Mouse (Mus musculus): ENCODE measurements at regions not wholly inside any gene's neighbourhood (a gene's known extent, or its start where the extent isn't known, plus 50 kb on each side); places are given as distances from the start of the nearest gene placed in this dataset.

DNA sequence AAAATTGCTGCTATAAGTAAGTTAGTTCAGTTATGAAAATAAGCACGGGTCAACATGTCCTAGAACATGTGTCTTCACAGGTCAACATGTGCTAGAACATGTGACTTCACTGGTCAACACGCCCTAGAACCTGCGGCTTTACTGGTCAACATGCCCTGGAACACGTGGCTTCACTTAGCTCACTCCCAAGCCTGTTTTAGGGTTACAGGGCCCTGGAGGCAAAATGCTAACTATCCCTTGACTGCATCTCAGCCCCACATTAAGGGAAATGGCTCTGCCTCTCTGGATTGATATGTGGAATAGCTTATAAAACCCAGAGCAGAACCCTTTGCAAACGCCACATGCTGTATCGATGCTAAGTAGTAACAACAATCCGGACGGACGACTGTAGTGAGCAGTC, 67.8 kb downstream of the Nkx6-1 start:
- DNase-seq, result no peak

DNA sequence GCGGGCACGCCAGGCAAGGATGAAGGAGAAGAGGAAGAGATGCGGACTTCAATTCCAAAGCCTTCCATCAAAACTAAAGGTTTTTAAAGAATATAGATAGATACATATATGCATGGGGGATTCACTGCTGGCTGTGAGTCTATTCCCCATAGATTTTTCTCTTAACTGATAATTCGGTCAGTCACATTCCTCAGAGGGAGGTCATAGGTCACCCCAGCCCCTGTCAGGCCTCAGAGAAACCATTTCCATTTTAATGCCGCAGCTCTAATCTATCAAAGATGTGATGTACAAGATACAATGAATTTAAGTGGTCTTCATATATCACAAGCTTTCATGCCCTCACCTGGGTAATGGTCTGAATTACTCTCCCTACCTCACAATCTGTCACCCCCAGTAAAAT, 73.6 kb downstream of the Nkx6-1 start:
- peak; percentile 32 for DNase-seq

DNA sequence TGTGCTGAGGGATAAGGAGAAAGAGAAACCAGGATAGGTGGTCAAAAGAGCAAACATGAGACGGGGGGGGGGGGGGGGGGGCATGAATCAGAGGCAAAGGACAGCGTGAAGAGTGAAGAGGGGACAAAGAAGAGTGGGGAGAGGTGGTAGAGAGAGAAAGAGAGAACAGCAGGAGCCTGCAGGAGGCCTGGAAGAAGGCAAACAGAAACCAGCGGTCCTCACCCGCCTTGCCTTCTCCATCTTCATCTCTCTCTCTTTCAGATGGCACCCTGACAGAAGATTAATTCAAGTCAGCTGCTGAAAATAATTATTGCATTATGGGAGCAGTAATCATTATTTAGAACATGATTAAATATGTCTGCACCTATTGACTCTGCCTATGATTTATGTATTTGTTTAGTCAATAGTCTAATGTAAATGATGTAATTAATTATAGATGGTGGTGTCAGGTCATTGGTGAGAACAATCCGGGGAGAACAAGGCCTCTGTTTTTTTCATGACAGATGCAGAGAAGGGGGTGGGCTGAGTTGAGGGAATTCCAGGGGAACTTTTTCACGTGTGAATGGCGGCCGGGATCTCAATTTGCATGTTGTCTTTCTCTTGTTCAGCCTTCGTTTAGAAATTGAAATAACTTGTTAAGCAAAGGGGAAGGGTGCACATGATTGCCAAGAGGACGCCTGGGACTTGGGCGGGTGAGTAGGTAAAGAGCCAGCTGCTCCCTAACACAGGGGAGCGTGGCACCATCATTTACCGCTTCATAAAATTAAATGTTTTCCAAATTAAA, 74.3 kb downstream of the Nkx6-1 start:
- DNase-seq, result peak; percentile 47

DNA sequence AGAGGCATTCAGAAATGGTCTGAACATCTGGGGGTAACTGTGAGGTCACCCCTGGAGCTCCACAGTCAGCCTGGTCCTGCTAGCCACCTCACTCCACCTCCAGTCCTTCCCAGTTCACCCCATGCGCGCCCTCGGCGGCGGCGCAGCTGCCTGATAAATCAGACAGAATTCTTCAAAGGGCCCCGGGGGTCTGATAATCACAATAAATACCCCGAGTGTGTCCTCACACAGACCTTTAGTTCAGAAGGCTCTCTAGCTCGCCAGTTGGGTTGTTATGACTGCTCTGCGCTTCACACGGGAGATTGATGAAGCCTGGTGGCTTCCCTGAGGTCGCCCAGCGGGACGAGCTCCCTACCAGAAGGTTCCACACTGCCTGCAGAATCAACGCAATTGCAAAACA, 91.8 kb downstream of the Nkx6-1 start:
- DNase-seq, result peak; percentile 34

DNA sequence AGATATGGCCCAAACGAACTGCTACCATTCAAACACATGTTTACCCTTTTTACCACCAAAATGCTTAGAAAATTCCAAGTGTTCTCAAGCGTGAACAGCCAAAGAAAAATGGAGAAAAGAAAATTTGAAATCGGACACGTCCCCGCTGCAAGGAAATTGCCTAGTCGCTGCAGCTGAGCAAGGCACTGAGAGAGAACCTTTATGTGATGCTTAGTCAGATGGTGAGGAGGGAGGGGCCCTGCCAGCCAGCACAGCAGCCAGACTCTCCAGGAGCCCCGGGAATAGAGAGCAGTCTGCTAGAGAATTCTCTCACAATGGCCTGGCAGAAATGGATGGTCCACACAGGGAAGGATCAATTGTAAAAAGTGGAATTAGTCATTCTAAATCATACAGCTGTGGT, 99.0 kb downstream of the Nkx6-1 start:
- DNase-seq, result peak; percentile 46

DNA sequence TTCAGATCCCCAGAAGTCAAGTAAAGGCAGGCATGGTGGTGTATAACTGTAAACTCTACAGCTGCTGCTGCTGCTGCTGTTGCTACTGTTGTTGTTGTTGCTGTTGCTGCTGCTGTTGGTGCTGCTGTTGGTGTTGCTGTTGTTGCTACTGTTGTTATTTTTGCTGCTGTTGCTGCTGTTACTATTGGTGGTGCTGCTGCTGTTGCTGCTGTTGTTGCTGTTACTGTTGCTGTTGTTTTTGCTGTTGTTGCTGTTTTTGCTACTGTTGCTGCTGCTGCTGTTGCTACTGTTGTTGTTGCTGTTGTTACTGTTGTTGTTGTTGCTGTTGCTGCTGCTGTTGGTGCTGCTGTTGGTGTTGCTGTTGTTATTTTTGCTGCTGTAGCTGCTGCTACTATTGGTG, 104.4 kb downstream of the Nkx6-1 start:
- DNase-seq, result no peak

DNA sequence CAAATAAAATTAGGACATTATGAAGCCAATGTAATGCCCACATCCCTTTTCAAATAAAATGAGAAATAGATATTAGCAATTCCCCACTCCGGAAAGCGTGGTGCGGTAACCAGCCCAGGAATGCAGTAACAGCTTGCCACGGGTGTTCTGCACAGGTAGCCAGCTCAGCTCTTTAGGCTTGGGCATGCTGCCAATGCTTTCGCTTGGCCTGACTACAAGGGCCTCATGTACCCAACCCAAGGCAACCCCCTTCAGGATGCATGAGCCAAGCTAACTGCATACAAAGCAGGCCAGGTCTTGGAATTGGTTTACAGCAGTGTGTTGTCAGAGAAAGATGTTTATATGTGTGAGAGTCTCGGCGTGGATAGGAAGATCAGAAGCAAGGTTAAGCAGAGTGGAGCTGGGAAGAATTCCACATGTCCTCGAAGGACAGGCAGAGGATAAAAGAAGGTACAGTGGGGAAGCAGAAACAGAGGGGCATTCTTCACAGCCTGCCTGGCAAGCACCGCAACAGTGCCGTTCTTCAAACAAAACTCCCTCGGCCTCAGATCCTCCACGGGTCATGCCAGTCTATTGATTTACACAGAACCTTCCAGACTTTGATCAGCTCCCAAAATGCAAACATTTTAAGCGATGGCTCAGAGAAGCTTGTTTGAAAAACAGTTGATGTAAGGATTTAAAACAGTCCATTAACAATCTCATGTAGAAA, 106.4 kb downstream of the Nkx6-1 start:
- DNase-seq, result no peak

DNA sequence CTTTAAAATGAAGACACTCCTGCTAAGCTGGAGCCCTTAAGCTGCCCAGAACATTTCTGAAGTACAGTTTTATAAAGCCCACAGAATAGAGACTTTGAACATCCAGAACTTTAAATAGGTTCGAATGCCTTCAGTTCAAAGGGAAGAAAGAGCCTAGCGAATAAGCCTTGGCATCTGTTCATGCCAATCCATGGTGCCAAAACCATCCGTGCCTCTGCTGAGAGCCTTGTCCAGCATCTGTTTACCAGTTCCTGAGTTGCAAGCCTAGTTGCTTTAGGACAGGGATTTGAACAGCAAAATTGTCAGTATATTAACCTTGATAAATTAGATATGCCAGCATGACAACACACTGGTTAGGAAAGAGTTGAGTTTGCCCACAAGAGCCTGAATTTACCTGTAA, 107.6 kb downstream of the Nkx6-1 start:
- no peak for DNase-seq

DNA sequence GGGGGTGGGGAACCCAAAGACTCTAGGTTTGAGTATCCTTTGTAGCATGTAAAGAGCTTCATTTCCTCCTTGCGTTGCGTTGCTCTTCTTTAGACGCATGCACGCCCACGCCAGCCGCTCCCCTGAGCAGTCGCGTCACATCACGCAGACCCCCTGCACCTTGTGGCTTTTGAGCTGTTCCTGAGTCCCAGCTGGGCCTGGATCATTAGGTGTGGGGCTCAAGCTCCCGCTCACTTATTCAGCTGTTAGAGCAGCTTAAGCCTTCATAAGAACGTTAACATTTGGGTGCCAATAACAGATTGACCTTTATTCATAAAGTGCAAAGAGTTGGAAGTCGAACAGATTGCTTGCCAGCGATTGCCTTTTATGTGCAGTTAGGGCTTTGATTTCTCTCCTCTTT, 121.5 kb downstream of the Nkx6-1 start:
- DNase-seq, result no peak

DNA sequence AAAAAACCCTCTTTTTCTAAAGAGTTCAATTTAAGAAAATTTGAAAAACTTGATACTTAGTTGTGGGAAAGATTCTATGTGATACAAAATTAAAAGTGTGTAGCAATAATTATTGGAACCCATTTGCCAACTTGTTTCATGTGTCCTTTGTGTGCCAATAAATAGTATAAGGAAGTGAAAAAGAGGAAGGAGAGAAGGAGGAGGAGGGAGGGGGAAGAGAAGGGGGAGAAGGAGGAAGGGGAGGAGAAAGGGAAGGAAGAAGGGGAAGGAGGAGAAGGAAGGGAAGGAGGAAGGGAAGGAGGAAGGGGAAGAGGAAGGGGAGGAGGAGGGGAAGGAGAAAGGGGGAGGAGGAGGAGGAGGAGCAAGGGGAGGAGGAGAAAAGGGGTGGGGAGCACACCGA, 125.0 kb downstream of the Nkx6-1 start:
- DNase-seq, result no peak

DNA sequence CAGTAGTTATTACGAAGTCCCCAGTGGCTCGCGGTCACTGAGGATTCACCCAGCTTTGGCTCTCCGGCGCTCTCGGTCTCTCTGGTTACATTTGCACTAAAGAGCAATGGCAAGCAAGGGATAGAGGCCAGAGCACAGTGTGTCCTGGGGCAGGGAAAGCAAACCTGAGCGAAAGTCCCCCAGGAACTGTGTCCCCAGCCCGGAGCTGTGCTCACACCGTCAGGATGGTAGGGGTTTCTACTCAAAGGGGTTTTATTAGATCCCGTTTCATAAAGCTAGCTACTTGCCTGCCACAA, 125.6 kb downstream of the Nkx6-1 start:
- DNase-seq, result peak; percentile 32

DNA sequence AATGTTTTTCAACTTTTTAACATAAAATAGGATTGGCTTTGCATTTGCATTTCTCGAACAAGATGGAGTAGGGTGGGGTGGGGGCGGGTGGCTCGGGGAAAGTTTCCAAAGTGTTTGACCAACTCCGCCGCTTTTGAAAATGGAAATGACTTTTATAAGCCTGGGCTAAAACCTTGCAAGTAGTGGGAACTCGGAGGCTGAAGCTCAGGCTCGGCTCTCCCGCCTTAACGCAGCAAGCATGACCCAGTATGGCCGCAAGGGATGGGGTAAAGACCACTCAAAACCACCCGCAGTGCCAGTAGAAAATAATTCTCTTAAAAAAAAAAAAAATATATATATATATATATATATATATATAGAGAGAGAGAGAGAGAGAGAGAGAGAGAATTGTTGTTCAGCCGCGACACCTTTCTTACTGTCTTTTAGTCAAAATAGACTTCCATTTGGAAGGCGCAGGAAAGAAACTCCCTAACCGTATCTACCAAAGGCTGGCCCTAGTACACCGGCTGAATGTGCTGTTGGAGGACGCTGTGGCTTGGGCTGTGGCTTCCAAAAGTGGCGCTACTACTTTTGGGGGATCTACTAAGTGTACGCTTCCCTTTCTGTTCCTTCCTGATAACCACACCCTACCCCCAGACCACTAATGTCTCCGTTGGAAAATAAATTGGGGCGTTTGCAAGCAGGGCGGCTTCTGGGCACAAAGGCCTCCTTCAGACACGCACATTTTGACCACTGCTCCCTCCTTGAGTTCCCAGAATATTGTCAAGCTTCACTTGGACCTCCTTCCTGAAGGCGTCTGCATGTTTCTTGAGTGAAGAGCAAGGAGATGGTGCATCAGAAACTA, 126.2 kb downstream of the Nkx6-1 start:
- peak; percentile 46 for DNase-seq

DNA sequence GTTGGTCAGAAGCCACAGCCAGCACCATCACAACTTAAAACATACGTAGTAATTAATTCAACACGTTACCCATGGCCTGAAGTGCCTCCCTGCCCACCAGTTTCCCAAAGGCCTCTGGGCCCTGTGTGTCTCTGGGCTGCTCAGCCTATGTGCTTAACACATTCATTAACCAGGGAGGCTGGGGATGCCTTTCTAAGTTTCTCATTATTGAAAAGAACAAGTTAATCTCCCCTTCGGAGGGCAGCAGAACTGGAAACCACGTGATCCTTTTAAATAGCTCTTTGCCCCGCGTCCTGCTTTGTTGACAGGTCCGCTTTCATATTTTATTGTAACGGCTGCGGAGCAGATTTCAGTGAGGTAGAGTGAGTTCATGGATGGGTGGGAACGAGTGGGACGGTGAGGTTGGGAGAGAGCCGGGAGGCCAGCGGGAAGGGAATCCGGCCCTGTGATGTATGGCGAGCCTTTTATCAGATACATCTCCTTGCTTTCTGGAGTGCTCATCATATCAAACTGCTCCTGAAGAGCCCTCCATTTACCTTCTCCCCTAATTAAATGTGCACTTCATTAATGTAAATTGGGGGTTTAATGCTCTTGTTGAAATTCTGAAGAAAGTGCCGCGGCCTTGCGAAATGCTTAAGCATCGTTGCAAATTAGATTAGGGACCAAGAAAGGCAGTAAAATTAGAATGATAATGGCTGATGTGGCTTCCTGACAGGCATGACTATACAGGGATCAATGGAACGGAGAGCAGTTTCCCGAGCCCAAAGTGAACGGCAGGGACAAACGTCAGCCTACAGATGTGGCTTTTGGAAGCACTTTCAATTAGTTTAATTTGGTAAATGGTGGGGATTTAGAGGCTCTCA, 127.0 kb downstream of the Nkx6-1 start:
- DNase-seq, result peak; percentile 57

DNA sequence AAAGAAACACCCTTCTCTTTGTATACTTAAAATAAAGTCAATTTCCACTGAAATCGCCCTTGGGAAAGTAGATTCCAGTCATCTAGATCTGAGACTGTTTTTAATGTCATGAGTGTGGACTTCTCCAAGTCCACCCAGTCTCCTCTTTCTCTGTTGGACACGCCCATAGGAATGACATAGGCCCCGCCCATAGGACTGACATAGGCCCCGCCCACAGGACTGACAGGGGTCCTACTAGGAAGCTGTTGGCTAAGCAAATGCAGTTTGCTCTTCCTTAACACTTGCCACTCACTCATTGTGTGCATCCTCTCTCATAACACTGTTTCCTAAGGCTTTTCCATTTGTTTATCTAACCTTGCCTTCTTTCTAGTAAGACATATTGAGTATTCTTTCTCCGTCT, 129.3 kb downstream of the Nkx6-1 start:
- DNase-seq, result no peak

DNA sequence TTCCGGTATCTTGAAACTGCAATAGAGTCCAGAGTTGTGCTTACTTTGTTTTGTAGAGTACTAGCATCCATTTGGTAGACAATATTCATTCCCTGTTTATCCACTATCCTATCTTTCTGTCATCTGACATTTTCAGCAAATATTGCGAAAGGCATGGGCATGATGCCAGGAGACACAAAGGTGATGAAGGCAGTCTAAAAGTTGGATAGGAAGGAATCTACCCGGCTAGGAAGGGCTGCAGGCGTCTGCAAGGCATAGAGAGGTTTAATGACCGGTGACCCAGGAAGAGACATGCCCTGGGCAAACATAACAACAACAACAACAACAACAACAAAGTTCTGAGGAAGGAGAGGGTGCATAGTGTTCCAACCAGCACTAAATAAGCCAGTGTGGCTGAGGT, 139.4 kb downstream of the Nkx6-1 start:
- DNase-seq, result no peak

DNA sequence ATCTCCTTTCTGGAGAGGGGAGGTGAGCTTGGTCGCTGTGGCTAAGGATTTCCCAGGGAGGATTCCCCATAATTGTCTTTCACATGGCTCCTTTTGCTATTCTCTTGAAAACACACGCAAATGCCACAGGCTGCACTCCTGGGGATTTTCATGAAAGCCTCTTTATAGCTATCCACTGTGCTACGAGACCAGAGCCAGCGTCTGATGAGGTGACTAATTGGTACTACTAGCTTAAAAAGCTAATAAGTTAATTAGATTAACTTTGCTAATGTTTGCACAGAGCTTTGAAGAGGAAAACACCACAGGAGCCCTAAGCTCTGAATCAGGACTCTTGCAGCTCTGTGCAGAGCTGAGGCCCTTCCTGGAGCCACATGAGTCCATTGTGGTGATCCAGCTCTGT, 140.1 kb downstream of the Nkx6-1 start:
- no peak for DNase-seq

DNA sequence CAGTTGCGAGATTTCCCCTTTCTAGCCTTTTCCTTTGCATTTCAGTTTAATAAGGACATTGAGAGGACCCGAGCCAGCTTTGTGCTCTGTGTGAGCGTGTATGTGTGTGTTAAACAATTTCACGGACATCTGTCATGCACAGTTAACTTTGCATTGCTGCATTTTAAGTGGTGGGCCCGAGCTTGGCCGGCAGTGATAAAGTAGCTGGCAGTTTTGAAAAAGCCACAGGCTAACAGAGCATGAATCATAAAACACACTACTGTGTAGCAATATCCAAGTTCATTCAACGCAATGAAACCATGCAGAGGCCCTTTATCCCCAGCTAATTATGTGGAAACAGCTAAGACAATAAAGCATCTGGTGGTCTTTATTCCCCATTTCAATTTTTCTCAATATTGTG, 140.9 kb downstream of the Nkx6-1 start:
- DNase-seq, result peak; percentile 62

DNA sequence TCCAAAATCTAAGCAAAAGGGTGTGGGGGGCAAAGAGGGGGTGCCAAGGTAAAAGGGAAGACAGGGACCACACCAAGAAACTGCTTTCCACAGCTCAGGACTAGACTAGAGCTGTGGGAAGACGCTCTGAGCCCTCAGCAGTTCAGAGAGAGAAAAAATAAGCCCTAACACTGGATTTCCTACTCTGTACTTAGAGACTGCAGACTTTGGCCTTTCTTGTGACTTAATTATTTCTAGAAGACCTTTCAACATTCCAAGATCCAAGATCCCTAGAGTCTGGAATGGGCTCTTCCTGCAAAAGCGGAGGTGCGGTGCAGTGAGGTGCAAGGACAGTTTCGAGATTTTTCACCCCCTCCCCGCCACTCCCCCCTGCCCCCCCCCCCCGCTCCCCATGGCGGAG, 141.3 kb downstream of the Nkx6-1 start:
- peak; percentile 22 for DNase-seq

DNA sequence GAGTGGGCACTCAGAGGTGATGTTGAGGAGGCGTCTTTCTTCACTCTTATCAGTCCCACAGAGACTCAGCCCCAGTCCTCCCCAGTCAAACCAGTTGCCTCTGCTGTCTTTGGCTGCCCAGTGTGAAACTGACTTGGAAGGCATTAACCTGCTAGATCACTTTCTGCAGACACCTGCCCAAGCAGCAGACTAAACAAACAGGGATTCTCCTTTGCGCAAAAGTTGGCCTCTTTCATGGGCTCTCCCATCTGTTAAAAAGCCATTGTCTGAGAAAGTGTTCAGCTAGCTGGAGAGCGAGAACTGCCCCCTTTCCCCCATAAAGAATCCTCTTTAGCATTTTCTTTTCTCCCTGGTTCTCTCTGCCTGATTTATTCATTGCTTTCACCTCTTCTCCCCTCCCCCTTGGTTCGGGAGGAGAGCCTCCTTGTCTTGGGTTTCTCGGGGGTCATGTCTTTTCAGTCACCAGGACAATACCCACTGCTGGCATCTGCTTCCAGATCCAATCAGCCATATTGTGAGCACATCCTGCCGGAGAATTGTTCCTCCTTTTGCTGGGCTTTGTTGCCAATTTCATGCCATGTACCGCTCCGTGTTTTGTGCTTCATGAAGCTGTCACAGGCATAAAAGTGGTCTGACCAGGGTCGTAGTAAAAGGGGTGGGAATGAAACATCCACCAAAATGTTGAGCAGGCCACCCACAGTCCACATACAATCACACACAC, 143.7 kb downstream of the Nkx6-1 start:
- peak; percentile 79 for DNase-seq

DNA sequence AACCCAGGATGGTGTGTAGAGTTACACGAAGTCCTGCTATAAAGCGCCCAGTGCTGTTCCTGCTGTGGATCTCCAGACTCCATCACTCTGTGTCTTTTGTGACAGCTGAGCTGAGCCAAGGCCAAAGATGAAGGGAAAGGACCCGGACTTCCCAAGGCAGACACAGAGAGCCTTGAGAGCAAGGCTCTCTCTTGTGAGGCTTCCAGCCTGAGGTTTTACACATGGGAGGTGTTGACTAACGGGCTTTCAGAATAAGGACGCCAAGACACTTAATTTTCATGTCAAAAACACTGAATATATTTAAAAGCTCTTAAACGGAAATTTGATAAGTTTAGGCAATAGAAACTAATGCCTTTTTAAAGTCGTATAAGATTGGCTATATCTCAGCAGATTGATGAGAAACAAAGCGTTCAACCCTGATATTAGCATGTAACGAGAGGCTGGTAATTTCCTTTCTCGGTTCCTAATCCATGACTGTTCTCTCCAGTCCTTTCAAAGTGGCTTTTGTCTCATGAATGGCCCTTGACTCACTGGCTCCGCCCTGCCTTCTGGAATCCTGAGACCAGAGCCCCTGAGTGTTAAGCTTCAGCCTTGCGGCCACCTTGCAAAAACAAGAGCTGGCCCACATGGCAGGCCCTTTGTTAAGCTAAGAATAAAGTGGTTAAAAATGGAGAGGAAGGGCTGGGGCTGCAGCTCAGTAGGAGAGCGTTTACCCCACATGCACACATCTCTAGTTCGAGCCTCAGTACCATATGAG, 145.8 kb downstream of the Nkx6-1 start:
- DNase-seq, result peak; percentile 73

DNA sequence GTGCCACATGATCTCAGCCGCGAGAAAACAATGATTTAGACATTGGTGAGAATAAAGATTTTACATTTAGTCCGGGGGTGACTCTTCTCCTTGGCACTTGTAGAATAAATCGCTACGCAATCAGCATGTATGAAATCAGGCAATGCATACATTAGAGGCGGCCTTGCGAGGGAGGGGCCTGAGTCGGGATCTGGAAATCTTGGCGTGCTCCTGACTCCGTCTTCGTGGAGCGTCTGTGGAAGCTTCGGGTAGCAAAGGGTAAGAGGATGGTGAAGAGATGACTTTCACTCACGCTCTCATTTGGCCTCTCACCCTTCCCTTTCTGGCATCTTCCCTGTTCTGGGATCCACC, 167.1 kb downstream of the Nkx6-1 start:
- no peak for DNase-seq
